Mouse (Mus musculus) stomach, postnatal 0 days (tissue): ENCODE data around the gene Stat6. TPM values are rescaled to one million over a fixed set of nuclear protein-coding genes. Genes with fewer than 3 reads are reported as not detected.

Experiments
- ATAC-seq: fragments of 200-750 bp; cut with Nextera tagmentation; 2 replicates; pipeline ENCODE4 v1.8.0; 2017; ENCODE audit not compliant: low FRiP score, low TSS enrichment
- DNase-seq: peaks from one replicate; pipeline ENCODE4 v3.0.0-alpha.2; 2016; ENCODE audit warnings: low spot score
- H3K27ac ChIP-seq: fragments of 300-500 bp; sonication (generic); replicated peaks from 2 replicates; pipeline ENCODE4 v1.5.1; 2014; ENCODE audit warnings: mild to moderate bottlenecking, control low read depth
- H3K27me3 ChIP-seq: fragments of 300-500 bp; sonication (generic); 2 replicates; pipeline ENCODE4 v1.6.1; 2014; ENCODE audit warnings: low read length; ENCODE audit not compliant: control insufficient read depth, insufficient read depth
- H3K36me3 ChIP-seq: fragments of 300-500 bp; sonication (generic); 2 replicates; pipeline ENCODE4 v1.6.1; 2014; ENCODE audit warnings: low read length, mixed read lengths; ENCODE audit not compliant: control insufficient read depth, insufficient read depth
- H3K4me1 ChIP-seq: fragments of 300-500 bp; sonication (generic); replicated peaks from 2 replicates; pipeline ENCODE4 v1.6.1; 2014; ENCODE audit warnings: antibody characterized with exemption; ENCODE audit not compliant: control insufficient read depth, insufficient read depth
- H3K4me2 ChIP-seq: fragments of 300-500 bp; sonication (generic); replicated peaks from 2 replicates; pipeline ENCODE4 v1.6.1; 2014; ENCODE audit warnings: low read depth, mild to moderate bottlenecking, control low read depth, moderate library complexity
- H3K4me3 ChIP-seq: fragments of 300-500 bp; sonication (generic); 2 replicates; pipeline ENCODE4 v1.5.1; 2014; ENCODE audit warnings: low read depth, low read length, control low read depth
- H3K9ac ChIP-seq: fragments of 300-500 bp; sonication (generic); 2 replicates; pipeline ENCODE4 v1.6.1; 2014; ENCODE audit warnings: mild to moderate bottlenecking, low read length, control low read depth, mixed read lengths
- H3K9me3 ChIP-seq: fragments of 300-500 bp; sonication (generic); 2 replicates; pipeline ENCODE4 v1.6.1; 2016; ENCODE audit warnings: low read length; ENCODE audit not compliant: control insufficient read depth
- CTCF ChIP-seq: IDR thresholded peaks from 2 replicates; pipeline ENCODE4 v1.5.1; 2016; ENCODE audit warnings: antibody characterized with exemption, low read depth, mild to moderate bottlenecking, moderate library complexity
- EP300 ChIP-seq: optimal IDR thresholded peaks from 2 replicates; pipeline ENCODE3; 2016; ENCODE audit warnings: antibody characterized with exemption
- WGBS: fragments of 180-500 bp; shearing (Covaris S2); extraction: QIAGEN DNeasy Blood & Tissue Kit; methylation state at CpG from one replicate; pipeline ENCODE4 v1.1.7; 2014; 5-methylcytosine and 5-hydroxymethylcytosine counted together
- polyA plus RNA-seq: library from polyadenylated mRNA; unstranded; fragments of >200 nt; fragmentation: Nextera tagmentation; extraction: Ambion mirVana; gene quantifications from 2 replicates; pipeline ENCODE4 v1.2.1, GENCODE M21; 2015

The Stat6 gene
- polyA plus RNA-seq, 1 experiment from 2014 or later = 31.4 TPM

GRCm38 (mm10) chr10:127710331-127710730 lies 67.5 kb downstream of the Stat6 start:
- Histone ChIP-seq H3K36me3 (no peaks in the 10 kb centered on the region), H3K4me3 (no peak overlapping the region), H3K4me2 (no peak overlapping the region), H3K27me3 (no peaks in the 10 kb centered on the region), H3K9ac (no peak overlapping the region), H3K4me1 (no peaks in the 10 kb centered on the region), H3K27ac (no peak overlapping the region), H3K9me3 (no peaks in the 10 kb centered on the region)
- DNase-seq (no peak), ATAC-seq (no peak)
- TF ChIP-seq CTCF (no peak), EP300 (no peak)
- WGBS = 80% methylated on average over 13 of the region's 13 CpGs

Other genes starting within 250 kb of the Stat6 start
- gene Stac3, start 141.3 kb upstream of the Stat6 start, polyA plus RNA-seq = 0.23 and 0.40 TPM in 2 replicates
- 58.2 and 72.8 TPM in 2 replicates for gene Ndufa4l2, start 128.0 kb upstream of the Stat6 start, polyA plus RNA-seq
- 38.9 and 40.9 TPM in 2 replicates for gene Shmt2, start 120.5 kb upstream of the Stat6 start, polyA plus RNA-seq
- gene Nxph4, start 108.4 kb upstream of the Stat6 start, polyA plus RNA-seq = 2.7 and 4.0 TPM in 2 replicates
- 32.7 and 37.4 TPM in 2 replicates for gene Lrp1, start 21.8 kb upstream of the Stat6 start, polyA plus RNA-seq
- gene Nemp1, start 23.9 kb downstream of the Stat6 start, polyA plus RNA-seq = 4.1 and 4.5 TPM in 2 replicates
- gene Nab2, start 25.6 kb downstream of the Stat6 start, polyA plus RNA-seq = 6.8 and 8.9 TPM in 2 replicates
- 39.3 and 42.1 TPM in 2 replicates for gene Myo1a, start 62.2 kb downstream of the Stat6 start, polyA plus RNA-seq
- 0.34 and 0.35 TPM in 2 replicates for gene Tac2, start 81.5 kb downstream of the Stat6 start, polyA plus RNA-seq
- gene Zbtb39, start 96.6 kb downstream of the Stat6 start, polyA plus RNA-seq = 1.4 and 1.6 TPM in 2 replicates
- 0.77 and 0.92 TPM in 2 replicates for gene Gpr182, start 108.7 kb downstream of the Stat6 start, polyA plus RNA-seq
- gene Rdh1, start 116.7 kb downstream of the Stat6 start, polyA plus RNA-seq = 0.19 and 0.23 TPM in 2 replicates
- gene Rdh16f1, start 116.8 kb downstream of the Stat6 start, polyA plus RNA-seq = 0.67 and 0.69 TPM in 2 replicates
- not detected in 2 replicates for gene Rdh9, start 133.4 kb downstream of the Stat6 start, polyA plus RNA-seq
- gene Rdh16, start 158.2 kb downstream of the Stat6 start, polyA plus RNA-seq = 1.0 and 1.5 TPM in 2 replicates
- not detected in 2 replicates for gene Rdh19, start 206.9 kb downstream of the Stat6 start, polyA plus RNA-seq
- not detected in 2 replicates for gene Rdh16f2, start 223.5 kb downstream of the Stat6 start, polyA plus RNA-seq
- 1.9 and 2.1 TPM in 2 replicates for gene Rdh7, start 245.8 kb downstream of the Stat6 start, polyA plus RNA-seq